Mouse (Mus musculus): ENCODE data around the gene Pus3. TPM values are rescaled to one million over a fixed set of nuclear protein-coding genes. Genes with fewer than 3 reads are reported as not detected.
A peak's percentile ranks its signal among the peaks of the same experiment; 100 is the strongest.

Pus3 gene
- polyA plus RNA-seq, 2 experiments, result 6.0 to 7.2 TPM

DNA sequence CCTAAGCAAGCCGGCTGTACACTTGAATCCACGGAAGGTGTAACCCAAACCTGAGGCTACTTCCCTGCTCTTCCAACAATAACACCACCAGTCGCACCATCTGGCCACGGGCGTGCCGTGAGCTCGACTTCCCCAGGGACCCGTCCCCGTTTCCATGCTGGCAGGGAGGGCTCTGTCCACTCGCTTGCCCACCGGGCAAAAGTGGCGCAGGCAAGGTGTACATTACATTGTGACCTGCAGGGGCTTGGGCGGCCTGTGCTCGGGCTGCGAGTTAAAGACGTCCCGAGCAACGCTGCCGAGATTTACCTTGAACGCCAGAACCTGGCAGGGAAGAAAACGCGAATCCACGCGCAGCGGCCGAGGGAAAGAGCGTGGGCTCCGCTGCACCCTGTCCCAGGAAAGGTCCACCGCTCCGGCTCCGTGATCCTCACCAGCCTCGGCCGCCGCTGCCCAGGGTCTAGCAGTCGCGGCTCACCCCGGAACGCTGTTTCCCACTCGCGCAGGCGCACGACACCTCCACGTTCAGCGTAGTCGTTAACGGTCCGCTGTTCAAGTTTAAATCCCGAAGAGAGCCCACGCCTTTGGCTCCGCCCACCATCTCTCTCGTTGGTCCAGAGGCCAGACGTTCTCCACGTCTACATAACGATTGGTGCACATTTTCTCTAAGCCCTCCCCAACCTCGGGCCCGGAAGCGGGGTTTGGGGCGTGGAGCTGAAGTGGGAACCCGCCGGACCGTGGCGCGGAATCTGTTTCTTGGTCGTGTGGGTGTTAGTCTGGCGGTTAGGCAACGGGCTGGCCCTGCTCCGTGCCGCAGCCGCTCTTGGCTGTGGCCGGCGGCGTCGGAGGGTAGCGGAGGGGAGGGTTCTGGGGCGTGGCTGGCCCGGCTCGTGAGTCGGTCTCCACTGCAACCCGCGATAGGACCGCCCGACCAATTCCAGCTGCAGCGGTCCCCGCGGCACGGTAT is 11.5 kb downstream of the Pus3 start, which contains the start of the genes Pate2 and Hyls1:
Pate2 (plus strand) TSS at position 714 of the 964 bp plus-strand sequence.
Hyls1 (minus strand) TSS at position 828 of the 964 bp plus-strand sequence.
- Histone ChIP-seq H3K27me3 (ENCODE audit: control insufficient read depth, insufficient read depth, low read length) (peaks cover 9% of the 10 kb centered on the region), H3K9ac (replicated peaks) (peak within 1 kb of the TSS; percentile 96), H3K4me1 (replicated peaks; ENCODE audit: control insufficient read depth in 2 of 2, insufficient read depth in 2 of 2, low read length in 1 of 2) (peaks cover 0 to 4% of the 10 kb centered on the region in 2 experiments; a peak in 2 of 4 replicates), H3K9me3 (ENCODE audit: control insufficient read depth, low read length) (no peaks in the 10 kb centered on the region), H3K36me3 (replicated peaks; ENCODE audit: control insufficient read depth, insufficient read depth, low read depth) (peaks cover 30% of the 10 kb centered on the region), H3K4me3 (ENCODE audit: insufficient read depth in 1 of 2, low read depth in 2 of 2, low read length in 2 of 2) (peak within 1 kb of the TSS; percentile 74 to 99), H3K4me2 (ENCODE audit: low read depth) (peak within 1 kb of the TSS; percentile 84), H3K27ac (peak within 1 kb of the TSS; percentile 85)
- TF ChIP-seq EP300 (IDR thresholded peaks at IDR 0.05; ENCODE audit: low read depth) (0 out of 2 replicates have a peak, but pooled peaks have one; percentile 16), CTCF (IDR thresholded peaks at IDR 0.05; ENCODE audit: low read depth) (peak; percentile 46; the same call in 1 of the 2 replicates)
- DNase-seq (ENCODE audit: low read depth in 3 of 3, low spot score in 3 of 3) (peak; percentile 95 to 96 (median 96)), ATAC-seq (ENCODE audit: insufficient read depth) (peak; percentile 96)
- under 1% methylated on average over 86 of the region's 86 CpGs for WGBS (ENCODE audit: insufficient replicate concordance)

DNA sequence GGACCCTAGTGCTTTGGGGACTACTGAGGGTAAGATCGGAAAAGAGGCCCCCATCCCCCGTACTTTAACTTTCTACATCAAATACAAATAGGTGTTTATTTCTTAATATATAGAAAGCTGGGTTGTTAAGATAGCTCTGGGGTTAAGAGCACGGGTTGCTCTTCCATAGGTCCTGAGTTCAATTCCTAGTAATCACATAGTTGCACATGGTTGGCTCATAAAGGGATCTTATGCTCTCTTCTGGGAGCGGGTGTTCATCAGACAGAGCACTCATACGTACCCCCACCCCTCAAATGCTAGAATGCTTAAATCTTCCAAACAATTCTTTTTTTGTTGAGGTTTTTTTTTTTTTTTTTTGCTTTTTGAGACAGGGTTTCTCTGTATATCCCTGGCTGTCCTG is 12.3 kb downstream of the Pus3 start:
- no peak for TF ChIP-seq CTCF (IDR thresholded peaks at IDR 0.05; ENCODE audit: low read depth)
- TF ChIP-seq EP300 (IDR thresholded peaks at IDR 0.05; ENCODE audit: low read depth), result no peak
- peaks cover 0 to 4% of the 10 kb centered on the region in 2 experiments; a peak in 2 of 4 replicates for H3K4me1 ChIP-seq (replicated peaks; ENCODE audit: control insufficient read depth in 2 of 2, insufficient read depth in 2 of 2, low read length in 1 of 2)
- peaks cover 22% of the 10 kb centered on the region for H3K36me3 ChIP-seq (replicated peaks; ENCODE audit: control insufficient read depth, insufficient read depth, low read depth)
- no peak overlapping the region for H3K27ac ChIP-seq
- peak overlapping the region; percentile 59 for H3K9ac ChIP-seq (replicated peaks)
- peaks cover 9% of the 10 kb centered on the region for H3K27me3 ChIP-seq (ENCODE audit: control insufficient read depth, insufficient read depth, low read length)
- no peaks in the 10 kb centered on the region for H3K9me3 ChIP-seq (ENCODE audit: control insufficient read depth, low read length)
- peak overlapping the region; percentile 74 to 99; a peak in 3 of 4 replicates for H3K4me3 ChIP-seq (ENCODE audit: insufficient read depth in 1 of 2, low read depth in 2 of 2, low read length in 2 of 2)
- peak overlapping the region; percentile 84 for H3K4me2 ChIP-seq (ENCODE audit: low read depth)
- DNase-seq (ENCODE audit: low read depth in 3 of 3, low spot score in 3 of 3), result no peak
- no peak for ATAC-seq (ENCODE audit: insufficient read depth)
- 6% methylated on average over 5 of the region's 5 CpGs for WGBS (ENCODE audit: insufficient replicate concordance)

- no peak overlapping the region for H3K9ac ChIP-seq (replicated peaks)
- WGBS (ENCODE audit: insufficient replicate concordance), result 8% methylated on average over 32 of the region's 32 CpGs
- no peak for ATAC-seq (ENCODE audit: insufficient read depth)
- H3K4me1 ChIP-seq (replicated peaks; ENCODE audit: control insufficient read depth in 2 of 2, insufficient read depth in 2 of 2, low read length in 1 of 2), result peaks cover 0 to 4% of the 10 kb centered on the region in 2 experiments; a peak in 2 of 4 replicates
- no peak for DNase-seq (ENCODE audit: low read depth in 3 of 3, low spot score in 3 of 3)
- H3K4me2 ChIP-seq (ENCODE audit: low read depth), result no peak overlapping the region
- H3K36me3 ChIP-seq (replicated peaks; ENCODE audit: control insufficient read depth, insufficient read depth, low read depth), result no peaks in the 10 kb centered on the region
- no peaks in the 10 kb centered on the region for H3K9me3 ChIP-seq (ENCODE audit: control insufficient read depth, low read length)
- H3K4me3 ChIP-seq (ENCODE audit: insufficient read depth in 1 of 2, low read depth in 2 of 2, low read length in 2 of 2), result no peak overlapping the region
- peaks cover 9% of the 10 kb centered on the region for H3K27me3 ChIP-seq (ENCODE audit: control insufficient read depth, insufficient read depth, low read length)
- no peak overlapping the region for H3K27ac ChIP-seq
- TF ChIP-seq EP300 (IDR thresholded peaks at IDR 0.05; ENCODE audit: low read depth), result no peak
- TF ChIP-seq CTCF (IDR thresholded peaks at IDR 0.05; ENCODE audit: low read depth), result no peak
Observed at GRCm38 (mm10) chr9:35574416-35574815, 16.0 kb downstream of the Pus3 start.

DNA sequence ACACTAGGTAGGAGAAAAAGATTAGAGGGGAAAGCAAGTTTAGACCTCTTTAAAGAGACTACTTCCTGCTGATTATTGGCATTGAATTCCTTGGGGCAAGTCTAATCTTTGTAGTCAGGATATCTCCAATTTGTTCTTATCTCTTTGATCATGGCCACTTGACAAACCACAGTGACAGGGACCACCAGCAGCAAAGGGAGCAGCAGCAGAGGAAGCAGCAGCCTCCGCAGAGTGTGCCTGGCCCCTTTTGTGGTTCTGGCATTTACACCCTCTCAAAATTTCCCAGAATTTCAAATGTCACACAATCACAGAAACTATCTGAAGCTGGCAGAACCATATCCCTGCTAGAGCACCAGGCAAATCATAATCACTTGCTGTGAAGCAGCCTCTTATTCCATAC is 29.3 kb downstream of the Pus3 start:
- no peaks in the 10 kb centered on the region for H3K4me1 ChIP-seq (replicated peaks; ENCODE audit: control insufficient read depth in 2 of 2, insufficient read depth in 2 of 2, low read length in 1 of 2)
- no peak overlapping the region for H3K27ac ChIP-seq
- no peaks in the 10 kb centered on the region for H3K9me3 ChIP-seq (ENCODE audit: control insufficient read depth, low read length)
- H3K27me3 ChIP-seq (ENCODE audit: control insufficient read depth, insufficient read depth, low read length), result no peaks in the 10 kb centered on the region
- H3K9ac ChIP-seq (replicated peaks), result no peak overlapping the region
- no peak overlapping the region for H3K4me3 ChIP-seq (ENCODE audit: insufficient read depth in 1 of 2, low read depth in 2 of 2, low read length in 2 of 2)
- no peaks in the 10 kb centered on the region for H3K36me3 ChIP-seq (replicated peaks; ENCODE audit: control insufficient read depth, insufficient read depth, low read depth)
- TF ChIP-seq CTCF (IDR thresholded peaks at IDR 0.05; ENCODE audit: low read depth) (no peak), EP300 (IDR thresholded peaks at IDR 0.05; ENCODE audit: low read depth) (no peak)
- no peak overlapping the region for H3K4me2 ChIP-seq (ENCODE audit: low read depth)
- ATAC-seq (ENCODE audit: insufficient read depth), result no peak
- WGBS (ENCODE audit: insufficient replicate concordance), result 6% methylated on average over 1 of the region's 1 CpGs
- no peak for DNase-seq (ENCODE audit: low read depth in 3 of 3, low spot score in 3 of 3)

DNA sequence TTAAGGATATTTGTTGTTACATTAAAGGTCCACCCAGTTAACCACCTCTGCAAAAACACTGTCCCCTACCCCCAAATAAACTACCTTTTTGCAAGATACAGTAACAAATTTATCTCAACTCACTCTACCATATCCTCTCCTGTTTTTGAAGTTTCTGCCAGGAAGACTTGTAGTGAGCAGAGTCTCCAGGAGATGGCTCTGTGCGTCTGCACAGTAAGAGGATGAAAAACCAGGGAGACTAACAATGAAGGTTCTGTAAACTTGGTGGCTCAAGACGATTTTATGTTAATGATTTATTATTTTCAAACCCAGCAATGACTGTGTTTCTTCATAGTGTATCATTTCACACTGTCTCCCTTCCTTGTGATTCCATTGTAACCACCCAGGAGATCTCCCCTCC is 34.5 kb downstream of the Pus3 start:
- ATAC-seq (ENCODE audit: insufficient read depth), result no peak
- H3K9me3 ChIP-seq (ENCODE audit: control insufficient read depth, low read length), result no peaks in the 10 kb centered on the region
- H3K36me3 ChIP-seq (replicated peaks; ENCODE audit: control insufficient read depth, insufficient read depth, low read depth), result no peaks in the 10 kb centered on the region
- TF ChIP-seq CTCF (IDR thresholded peaks at IDR 0.05; ENCODE audit: low read depth), result peak; percentile 21; the same call in 1 of the 2 replicates
- no peak for TF ChIP-seq EP300 (IDR thresholded peaks at IDR 0.05; ENCODE audit: low read depth)
- no peak overlapping the region for H3K4me3 ChIP-seq (ENCODE audit: insufficient read depth in 1 of 2, low read depth in 2 of 2, low read length in 2 of 2)
- no peak overlapping the region for H3K9ac ChIP-seq (replicated peaks)
- WGBS (ENCODE audit: insufficient replicate concordance), result 11% methylated on average over 2 of the region's 2 CpGs
- DNase-seq (ENCODE audit: low read depth in 3 of 3, low spot score in 3 of 3), result no peak
- no peak overlapping the region for H3K4me2 ChIP-seq (ENCODE audit: low read depth)
- H3K27ac ChIP-seq, result no peak overlapping the region
- no peaks in the 10 kb centered on the region for H3K27me3 ChIP-seq (ENCODE audit: control insufficient read depth, insufficient read depth, low read length)
- H3K4me1 ChIP-seq (replicated peaks; ENCODE audit: control insufficient read depth in 2 of 2, insufficient read depth in 2 of 2, low read length in 1 of 2), result no peaks in the 10 kb centered on the region
